Mouse (Mus musculus): Measurements from ENCODE around the gene Dcaf12.
A peak's percentile ranks its signal among the peaks of the same experiment; 100 is the strongest.

- TF ChIP-seq GATA1 (IDR thresholded peaks at IDR 0.05; ENCODE audit: borderline replicate concordance, low read length) (peak; percentile 42; the same call in 1 of the 3 replicates), FLI1 (IDR thresholded peaks at IDR 0.05; ENCODE audit: low read length) (no peak)
Measured at GRCm38 (mm10) chr4:41331085-41331484, 16.4 kb upstream of the Dcaf12 start.
